Mouse (Mus musculus): ENCODE results near the gene Agap2. TPM values are rescaled to one million over a fixed set of nuclear protein-coding genes. Genes with fewer than 3 reads are reported as not detected.
"Not testable (repeated sequence)": the region's sequence is repeated elsewhere in the genome, so short reads cannot be mapped to it uniquely, and the experiment has no call there.

The Agap2 gene
- polyA plus RNA-seq, 1 experiment, result 5.2 TPM

DNA sequence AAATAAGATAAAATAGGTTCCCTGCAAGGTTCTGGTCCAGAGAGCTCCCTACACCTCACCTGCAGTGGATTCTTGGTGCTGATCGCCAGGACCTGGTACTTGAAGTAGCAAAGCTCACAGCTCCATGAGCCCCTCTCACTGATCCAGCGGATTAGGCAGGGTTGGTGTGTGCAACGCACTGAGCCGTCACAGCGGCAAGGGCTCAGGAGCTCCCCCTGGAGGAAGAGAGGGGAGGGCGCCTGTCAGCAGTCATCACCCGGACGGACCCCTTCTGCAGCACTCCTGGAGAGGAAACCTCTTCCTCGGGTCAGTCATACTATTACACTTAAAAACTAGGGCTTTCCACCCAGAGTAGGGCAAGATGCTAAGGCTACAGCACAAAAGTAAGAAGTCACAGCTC, 16.9 kb upstream of the Agap2 start:
- 0 out of 2 replicates have a peak, but pooled peaks cover 2% of the 10 kb centered on the region for H3K4me1 ChIP-seq (ENCODE audit: control insufficient read depth, insufficient read depth, low read length)
- no peak overlapping the region for H3K4me3 ChIP-seq (replicated peaks; ENCODE audit: extremely low read depth, low read depth, low read length)
- peak; percentile 93 for TF ChIP-seq CTCF (IDR thresholded peaks at IDR 0.05; ENCODE audit: insufficient read depth, low read length)
- TF ChIP-seq POLR2A (IDR thresholded peaks at IDR 0.05; ENCODE audit: borderline replicate concordance, extremely low read depth, low read depth, low read length), result no peak
- WGBS, result under 1% methylated on average over 9 of the region's 9 CpGs
- DNase-seq, result peak; percentile 74

DNA sequence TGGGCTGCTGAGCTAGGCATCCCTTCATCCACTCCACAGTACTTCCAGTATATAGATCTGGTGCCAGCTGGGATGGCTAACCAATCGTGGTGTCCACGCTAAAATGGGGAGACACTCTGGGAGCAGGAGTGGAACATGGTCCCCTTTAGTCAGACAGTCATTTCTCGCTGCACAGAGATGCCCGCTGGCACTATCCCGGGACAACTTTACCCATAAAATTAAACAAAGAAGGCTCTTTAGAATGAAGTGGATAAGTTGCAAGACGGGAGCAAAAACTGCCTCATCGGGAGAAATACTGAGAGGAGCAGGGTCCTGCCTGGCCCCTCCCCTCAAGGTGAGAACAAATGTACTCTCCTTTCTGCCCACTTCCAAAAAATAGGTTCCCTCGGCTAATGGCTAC, 16.4 kb upstream of the Agap2 start:
- WGBS, result 8% methylated on average over 8 of the region's 8 CpGs
- peak overlapping the region; percentile 9 for H3K4me3 ChIP-seq (replicated peaks; ENCODE audit: extremely low read depth, low read depth, low read length)
- TF ChIP-seq POLR2A (IDR thresholded peaks at IDR 0.05; ENCODE audit: borderline replicate concordance, extremely low read depth, low read depth, low read length), result no peak
- TF ChIP-seq CTCF (IDR thresholded peaks at IDR 0.05; ENCODE audit: insufficient read depth, low read length), result no peak
- 0 out of 2 replicates have a peak, but pooled peaks cover 2% of the 10 kb centered on the region for H3K4me1 ChIP-seq (ENCODE audit: control insufficient read depth, insufficient read depth, low read length)
- no peak for DNase-seq

DNA sequence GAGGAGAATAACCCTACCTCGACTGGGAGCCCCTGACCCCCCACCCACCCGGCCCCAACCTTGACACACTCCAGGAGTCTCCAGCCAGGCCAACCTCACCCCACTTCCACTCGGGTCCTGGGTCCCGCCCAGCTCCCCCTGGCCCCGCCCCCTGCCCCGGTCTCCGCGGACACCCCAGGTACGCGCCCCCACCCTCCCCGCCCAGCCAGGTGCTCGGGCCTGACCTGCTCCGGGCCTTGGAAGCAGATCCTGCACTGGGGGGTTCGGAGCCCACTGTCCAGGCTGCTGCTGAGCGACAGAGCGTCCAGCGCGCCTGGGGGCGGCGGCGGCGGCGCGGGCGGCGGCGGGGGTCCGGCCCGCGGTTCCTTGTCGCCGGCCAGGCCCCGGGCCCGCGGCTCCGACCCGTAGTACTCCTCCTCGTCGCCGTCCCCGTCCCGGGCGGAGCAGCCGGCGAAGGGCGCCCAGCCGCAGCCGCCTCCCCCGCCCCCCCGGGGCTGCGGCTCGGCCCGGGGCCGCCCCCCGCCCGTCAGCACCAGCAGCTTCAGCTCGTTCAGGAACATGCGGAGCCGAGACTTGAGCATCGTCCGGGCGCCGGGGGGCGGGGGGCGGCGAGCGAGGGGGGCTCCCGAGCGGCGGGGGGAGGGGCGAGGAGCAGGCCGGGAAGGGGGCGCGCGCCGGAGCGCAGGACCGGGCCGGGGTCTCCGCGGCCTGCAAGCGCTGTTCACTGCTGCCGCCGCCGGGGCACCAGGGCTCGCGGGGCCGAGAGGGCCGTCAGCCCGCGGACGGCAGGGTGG, 15.7 kb upstream of the Agap2 start:
- no peak for TF ChIP-seq CTCF (IDR thresholded peaks at IDR 0.05; ENCODE audit: insufficient read depth, low read length)
- no peak for TF ChIP-seq POLR2A (IDR thresholded peaks at IDR 0.05; ENCODE audit: borderline replicate concordance, extremely low read depth, low read depth, low read length)
- no peak for DNase-seq
- Histone ChIP-seq H3K4me3 (replicated peaks; ENCODE audit: extremely low read depth, low read depth, low read length) (peak overlapping the region; percentile 53), H3K4me1 (ENCODE audit: control insufficient read depth, insufficient read depth, low read length) (peaks cover 4% of the 10 kb centered on the region; the same call in 1 of the 2 replicates)
- 1% methylated on average over 77 of the region's 92 CpGs for WGBS

DNA sequence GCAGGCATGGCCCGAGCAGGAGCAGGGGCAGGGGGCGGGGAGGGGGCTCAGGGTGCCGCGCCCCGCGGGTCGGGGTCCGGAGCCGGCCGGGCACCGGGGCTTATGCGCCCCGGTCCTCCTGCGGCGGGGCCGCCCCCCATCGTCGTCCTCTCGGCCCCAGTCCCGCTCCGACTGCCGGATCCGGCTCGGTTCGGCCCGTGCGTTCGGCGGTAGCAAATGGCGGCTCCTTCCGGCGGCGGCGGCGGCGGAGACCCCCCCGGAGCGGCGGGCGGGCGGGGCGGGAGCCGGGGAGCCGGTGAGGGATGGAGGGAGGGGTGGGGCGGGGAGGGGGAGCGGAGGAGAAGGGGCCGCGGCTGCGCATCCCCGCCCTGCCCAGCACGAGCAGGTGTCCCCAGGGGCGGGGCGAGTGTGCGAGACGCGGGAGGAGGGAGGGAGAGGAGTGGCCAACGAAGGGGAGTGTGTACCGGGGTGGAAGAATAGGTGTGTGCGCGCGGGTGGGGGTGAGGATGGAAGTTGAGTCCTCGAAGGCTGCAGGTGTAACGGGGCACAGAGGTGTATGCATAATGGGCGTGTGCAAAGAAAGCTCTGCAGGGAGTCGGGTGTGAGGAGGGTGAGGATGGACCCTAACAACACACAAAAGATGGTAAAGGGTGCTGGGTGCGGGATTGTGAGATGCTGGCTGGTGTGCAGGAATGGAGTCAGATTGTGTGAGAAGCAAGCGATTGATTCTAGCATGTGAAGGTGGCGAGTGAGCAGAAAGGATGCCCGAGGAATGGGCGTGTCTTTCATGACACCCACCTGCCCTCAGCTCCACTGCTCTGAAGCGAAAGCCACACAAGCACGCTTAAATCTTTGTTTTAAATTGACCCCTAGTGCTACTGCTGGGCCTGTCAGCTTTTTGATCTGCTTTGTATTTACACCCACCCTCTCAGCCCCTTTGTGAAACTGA, 14.8 kb upstream of the Agap2 start, which contains the start of gene March9:
Gene March9, minus strand, starts transcription at position 217 of the 949 bp plus-strand sequence.
- H3K4me1 ChIP-seq (ENCODE audit: control insufficient read depth, insufficient read depth, low read length), result peaks cover 9% of the 10 kb centered on the region; the same call in 1 of the 2 replicates
- peak; percentile 76 for DNase-seq
- H3K4me3 ChIP-seq (replicated peaks; ENCODE audit: extremely low read depth, low read depth, low read length), result peak within 1 kb of the TSS; percentile 57
- WGBS, result 2% methylated on average over 47 of the region's 72 CpGs
- TF ChIP-seq POLR2A (IDR thresholded peaks at IDR 0.05; ENCODE audit: borderline replicate concordance, extremely low read depth, low read depth, low read length) (no peak), CTCF (IDR thresholded peaks at IDR 0.05; ENCODE audit: insufficient read depth, low read length) (no peak)

DNA sequence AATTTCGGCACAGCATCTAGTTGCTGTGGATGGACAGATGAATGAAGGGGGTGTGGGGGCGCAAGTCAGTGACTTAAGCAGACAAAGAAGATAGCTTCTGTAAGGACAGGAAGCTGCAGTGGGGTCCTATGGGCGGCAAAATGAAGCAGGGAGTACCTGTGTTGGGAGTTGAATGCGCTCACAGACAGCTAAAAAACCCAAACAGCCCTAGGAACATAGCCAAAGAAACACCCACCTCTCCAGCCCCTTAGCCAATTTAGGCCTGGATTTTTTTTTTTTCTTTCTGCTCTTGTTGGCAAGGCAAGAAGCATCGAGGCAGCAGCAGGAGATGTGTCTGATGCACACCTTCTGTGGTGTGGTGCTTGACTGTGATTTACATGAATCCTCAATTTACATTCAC, 14.0 kb upstream of the Agap2 start:
- Histone ChIP-seq H3K4me3 (replicated peaks; ENCODE audit: extremely low read depth, low read depth, low read length) (no peak overlapping the region), H3K4me1 (ENCODE audit: control insufficient read depth, insufficient read depth, low read length) (peaks cover 9% of the 10 kb centered on the region; the same call in 1 of the 2 replicates)
- 67% methylated on average over 5 of the region's 5 CpGs for whole genome bisulfite sequencing
- TF ChIP-seq POLR2A (IDR thresholded peaks at IDR 0.05; ENCODE audit: borderline replicate concordance, extremely low read depth, low read depth, low read length), result no peak
- no peak for TF ChIP-seq CTCF (IDR thresholded peaks at IDR 0.05; ENCODE audit: insufficient read depth, low read length)
- DNase-seq, result no peak

DNA sequence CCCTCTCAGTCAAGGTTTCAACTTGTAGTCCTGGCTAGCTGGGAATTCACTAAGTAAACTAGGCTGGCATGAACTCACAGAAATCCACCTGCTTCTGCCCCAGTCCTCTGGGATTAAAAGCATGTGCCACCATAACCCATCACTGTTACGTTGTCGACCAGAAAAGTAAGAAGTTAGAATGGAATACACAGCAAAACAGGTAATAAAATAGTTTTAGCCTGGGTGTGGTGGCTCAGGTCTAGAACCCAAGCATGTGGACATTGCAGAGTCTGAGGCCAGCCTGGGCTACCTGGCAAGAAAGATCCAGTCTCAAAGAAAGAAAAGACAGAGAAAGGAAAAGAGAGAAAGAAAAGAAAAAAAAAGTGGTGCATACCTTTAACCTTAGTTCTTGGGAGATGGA, 13.6 kb upstream of the Agap2 start:
- peaks cover 9% of the 10 kb centered on the region; the same call in 1 of the 2 replicates for H3K4me1 ChIP-seq (ENCODE audit: control insufficient read depth, insufficient read depth, low read length)
- WGBS, result 82% methylated on average over 2 of the region's 2 CpGs
- TF ChIP-seq CTCF (IDR thresholded peaks at IDR 0.05; ENCODE audit: insufficient read depth, low read length) (no peak), POLR2A (IDR thresholded peaks at IDR 0.05; ENCODE audit: borderline replicate concordance, extremely low read depth, low read depth, low read length) (no peak)
- no peak for DNase-seq
- no peak overlapping the region for H3K4me3 ChIP-seq (replicated peaks; ENCODE audit: extremely low read depth, low read depth, low read length)

DNA sequence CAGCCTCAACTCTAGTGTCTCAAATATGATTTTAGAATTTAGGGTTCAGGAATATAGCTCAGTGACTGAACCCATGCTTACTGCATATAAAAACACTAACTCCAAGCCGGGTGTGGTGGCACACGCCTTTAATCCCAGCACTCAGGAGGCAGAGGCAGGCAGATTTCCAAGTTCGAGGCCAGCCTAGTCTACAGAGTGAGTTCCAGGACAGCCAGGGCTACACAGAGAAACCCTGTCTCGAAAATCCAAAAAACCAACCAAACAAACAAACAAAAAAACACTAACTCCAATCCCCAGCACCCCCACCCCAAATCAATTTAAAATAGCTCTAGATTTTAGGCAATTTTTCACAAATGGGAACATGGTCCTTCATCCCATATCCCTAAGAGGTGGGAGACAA, 13.0 kb upstream of the Agap2 start:
- not testable (repeated sequence) for H3K4me1 ChIP-seq (ENCODE audit: control insufficient read depth, insufficient read depth, low read length); DNase-seq; H3K4me3 ChIP-seq (replicated peaks; ENCODE audit: extremely low read depth, low read depth, low read length)
- WGBS, result 73% methylated on average over 4 of the region's 4 CpGs

DNA sequence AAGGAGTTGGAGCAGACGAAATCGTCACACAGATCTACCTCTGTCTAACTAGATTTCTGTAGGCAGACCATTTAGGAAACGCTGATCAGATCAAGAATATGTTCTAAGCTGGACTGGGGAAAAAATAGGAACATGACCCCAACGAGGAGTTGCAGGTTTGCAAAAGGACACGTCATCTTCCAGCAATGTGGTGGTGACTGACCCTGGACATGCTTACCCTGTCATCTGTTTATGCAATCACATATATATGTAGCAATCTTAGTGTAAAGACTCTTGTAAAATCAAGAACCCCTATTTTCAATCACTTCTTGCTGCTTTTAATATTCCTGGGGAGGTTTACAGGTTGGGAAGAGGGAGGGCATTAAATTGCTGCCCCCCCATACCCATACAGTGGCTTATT, 12.6 kb upstream of the Agap2 start:
- no peak for DNase-seq
- H3K4me3 ChIP-seq (replicated peaks; ENCODE audit: extremely low read depth, low read depth, low read length), result no peak overlapping the region
- H3K4me1 ChIP-seq (ENCODE audit: control insufficient read depth, insufficient read depth, low read length), result peaks cover 9% of the 10 kb centered on the region; the same call in 1 of the 2 replicates
- no peak for TF ChIP-seq POLR2A (IDR thresholded peaks at IDR 0.05; ENCODE audit: borderline replicate concordance, extremely low read depth, low read depth, low read length)
- no peak for TF ChIP-seq CTCF (IDR thresholded peaks at IDR 0.05; ENCODE audit: insufficient read depth, low read length)
- WGBS, result 57% methylated on average over 5 of the region's 5 CpGs

DNA sequence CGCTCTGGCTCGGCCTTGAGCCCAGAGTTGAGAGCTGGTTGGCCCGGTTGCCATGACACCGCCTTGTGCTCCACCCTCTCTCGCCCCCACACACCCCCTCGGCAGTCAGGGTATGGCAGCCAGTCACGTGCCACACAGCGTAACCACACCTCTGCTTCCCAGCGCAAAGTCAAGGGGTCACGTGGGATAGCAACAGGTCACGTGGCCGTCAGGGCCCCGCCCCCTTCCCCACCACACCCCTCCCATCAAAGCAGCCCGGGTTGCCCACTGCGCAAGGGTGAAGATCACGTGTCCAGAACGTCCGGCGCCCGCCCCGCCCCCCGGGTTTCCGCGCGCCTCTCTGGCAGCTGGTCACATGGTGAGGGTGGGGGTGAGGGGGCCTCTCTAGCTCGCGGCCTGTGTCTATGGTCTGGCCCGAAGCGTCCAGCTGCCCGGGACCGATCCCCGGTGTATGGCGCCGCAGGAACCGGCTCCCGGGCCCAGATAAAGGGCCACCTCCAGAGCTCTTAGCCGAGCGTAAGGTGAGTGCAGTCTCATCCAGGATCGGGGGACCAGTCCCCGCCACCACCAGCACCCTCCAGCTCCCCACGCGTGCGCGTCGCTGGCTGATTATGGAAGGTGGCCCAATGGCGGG, 11.7 kb upstream of the Agap2 start, which contains the start of gene Cdk4:
Gene Cdk4, plus strand, starts transcription at position 296 of the 634 bp plus-strand sequence.
- Histone ChIP-seq H3K4me3 (replicated peaks; ENCODE audit: extremely low read depth, low read depth, low read length) (peak within 1 kb of the TSS; percentile 84), H3K4me1 (ENCODE audit: control insufficient read depth, insufficient read depth, low read length) (peaks cover 9% of the 10 kb centered on the region; the same call in 1 of the 2 replicates)
- DNase-seq, result peak; percentile 95
- peak; percentile 66 for TF ChIP-seq POLR2A (IDR thresholded peaks at IDR 0.05; ENCODE audit: borderline replicate concordance, extremely low read depth, low read depth, low read length)
- TF ChIP-seq CTCF (IDR thresholded peaks at IDR 0.05; ENCODE audit: insufficient read depth, low read length), result no peak
- under 1% methylated on average over 46 of the region's 46 CpGs for WGBS

All from lung, adult 2 months (tissue).